Mouse (Mus musculus) limb, embryonic 14.5 days (tissue): ENCODE results near the gene Fzr1. TPM values are rescaled to one million over a fixed set of nuclear protein-coding genes. Genes with fewer than 3 reads are reported as not detected.

Experiments
- ATAC-seq: fragments of 200-750 bp; cut with Nextera tagmentation; 2 replicates; pipeline ENCODE4 v1.8.0; 2017; ENCODE audit warnings: low read depth, moderate number of reproducible peaks, moderate TSS enrichment; ENCODE audit not compliant: low FRiP score
- DNase-seq: peaks from one replicate; pipeline ENCODE4 v3.0.0-alpha.2; 2015; ENCODE audit warnings: low spot score
- H3K27ac ChIP-seq: fragments of 300-500 bp; sonication (generic); replicated peaks from 2 replicates; pipeline ENCODE4 v1.5.1; 2014; ENCODE audit warnings: low read depth, mild to moderate bottlenecking, low read length, moderate library complexity, mixed read lengths
- H3K27me3 ChIP-seq: fragments of 300-500 bp; sonication (generic); 2 replicates; pipeline ENCODE4 v1.6.1; 2014; ENCODE audit warnings: low read length, mixed read lengths; ENCODE audit not compliant: control insufficient read depth, insufficient read depth
- H3K36me3 ChIP-seq: fragments of 300-500 bp; sonication (generic); 2 replicates; pipeline ENCODE4 v1.6.1; 2014; ENCODE audit warnings: mild to moderate bottlenecking, low read length, moderate library complexity, mixed read lengths; ENCODE audit not compliant: control insufficient read depth, insufficient read depth
- H3K4me1 ChIP-seq: fragments of 300-500 bp; sonication (generic); 2 replicates; pipeline ENCODE4 v1.6.1; 2014; ENCODE audit warnings: antibody characterized with exemption, low read length, mixed read lengths; ENCODE audit not compliant: control insufficient read depth, insufficient read depth
- H3K4me2 ChIP-seq: fragments of 300-500 bp; sonication (generic); replicated peaks from 2 replicates; pipeline ENCODE4 v1.6.1; 2014; ENCODE audit warnings: low read depth, mild to moderate bottlenecking, low read length, moderate library complexity; ENCODE audit not compliant: severe bottlenecking
- H3K4me3 ChIP-seq: fragments of 300-500 bp; sonication (generic); replicated peaks from 2 replicates; pipeline ENCODE4 v1.5.1; 2014; ENCODE audit warnings: low read length
- H3K9ac ChIP-seq: fragments of 300-500 bp; sonication (generic); 2 replicates; pipeline ENCODE4 v1.6.1; 2014; ENCODE audit warnings: mild to moderate bottlenecking, low read depth, low read length, moderate library complexity; ENCODE audit not compliant: severe bottlenecking
- H3K9me3 ChIP-seq: fragments of 300-500 bp; sonication (generic); 2 replicates; pipeline ENCODE4 v1.6.1; 2016; ENCODE audit warnings: low read length; ENCODE audit not compliant: control insufficient read depth
- POLR2A ChIP-seq: fragments of 200-500 bp; IDR thresholded peaks from 2 replicates; pipeline ENCODE4 v1.8.0; 2012; ENCODE audit warnings: inconsistent platforms, mild to moderate bottlenecking, moderate library complexity, borderline replicate concordance; ENCODE audit not compliant: insufficient read depth, insufficient read length; ENCODE audit errors: extremely low read depth
- WGBS: fragments of 180-500 bp; shearing (Covaris S2); extraction: QIAGEN DNeasy Blood & Tissue Kit; methylation state at CpG from one replicate; pipeline ENCODE4 v1.1.7; 2014; 5-methylcytosine and 5-hydroxymethylcytosine counted together
- polyA plus RNA-seq, 2 experiments: library from polyadenylated mRNA; depleted of rRNA in 1 of 2; stranded (reverse) in 1 of 2; unstranded in 1 of 2; fragments of >200 nt; fragmentation: Nextera tagmentation in 1 of 2; extraction: Ambion mirVana in 1 of 2; gene quantifications; 2 replicates each; pipeline versions ENCODE4 v1.2.1 to v1.2.3; 2012 to 2014

Fzr1 gene
- polyA plus RNA-seq, 2 experiments = 92.8 to 109 TPM

DNA sequence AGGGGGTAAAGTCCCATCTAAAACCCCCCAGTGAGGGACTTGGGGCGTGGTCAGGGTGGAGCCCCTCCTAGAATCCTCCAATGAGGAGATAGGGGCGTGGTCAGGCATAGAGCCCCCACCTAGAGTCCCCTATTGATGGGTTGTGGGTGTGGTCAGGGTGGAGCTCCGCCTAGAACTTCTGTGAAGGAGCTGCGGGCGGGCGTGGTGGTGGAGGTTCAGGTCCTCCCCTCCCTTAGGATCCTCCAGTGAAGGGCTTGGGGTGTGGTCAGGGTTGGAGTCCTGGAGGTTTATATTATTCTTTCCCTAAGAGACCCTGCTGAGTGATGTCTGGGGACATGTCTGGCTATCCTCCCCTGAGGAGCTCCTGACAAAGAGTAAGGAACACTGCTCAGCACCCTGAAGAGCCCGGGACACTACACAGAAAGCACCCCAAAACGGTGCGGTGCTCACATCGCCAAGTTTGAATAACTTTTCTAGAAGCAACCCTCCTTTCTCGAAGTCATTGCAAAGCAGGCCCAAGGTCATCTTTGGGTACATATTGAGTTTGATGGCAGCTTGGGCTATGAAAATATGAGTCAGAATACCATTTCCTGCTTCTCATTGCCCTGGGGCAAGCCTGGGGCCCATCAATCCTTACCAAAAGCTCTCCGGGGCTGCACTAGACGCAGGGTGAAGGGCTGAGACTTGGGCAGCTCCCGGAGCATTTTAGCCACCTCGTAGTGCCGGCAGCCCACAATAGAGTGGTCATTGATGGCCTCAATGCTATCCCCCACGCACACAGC, 37.6 kb downstream of the Fzr1 start:
- H3K4me1 ChIP-seq = peaks cover 14% of the 10 kb centered on the region

DNA sequence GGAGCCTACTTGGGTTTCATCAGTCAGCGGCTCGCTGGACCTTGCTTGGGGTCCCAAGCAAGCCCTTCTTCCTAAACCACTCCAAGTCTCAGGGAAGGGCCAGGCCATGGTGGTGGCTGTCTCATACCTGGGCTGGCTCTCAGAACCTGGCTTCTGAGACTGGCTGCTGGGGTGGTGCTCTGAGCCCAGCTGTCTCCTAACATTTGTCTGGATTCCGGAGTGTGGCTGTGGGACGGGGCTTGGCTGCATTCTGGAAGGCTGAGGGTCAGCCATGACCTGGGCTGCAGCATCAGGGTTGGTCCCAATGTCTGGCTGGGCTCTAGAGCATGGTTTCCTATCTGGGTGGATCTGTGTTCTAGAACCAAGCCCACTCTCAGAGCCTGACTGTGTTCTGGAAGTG, 41.8 kb downstream of the Fzr1 start:
- H3K27me3 ChIP-seq = peaks cover 19% of the 10 kb centered on the region; the same call in 1 of the 2 replicates
- no peak for TF ChIP-seq POLR2A
- H3K4me3 ChIP-seq = no peak overlapping the region
- peaks cover 19% of the 10 kb centered on the region for H3K4me1 ChIP-seq
- H3K4me2 ChIP-seq = no peak overlapping the region
- H3K36me3 ChIP-seq = no peaks in the 10 kb centered on the region
- ATAC-seq (no peak), DNase-seq (no peak)
- no peak overlapping the region for H3K9ac ChIP-seq
- peak overlapping the region; percentile 86 for H3K27ac ChIP-seq
- no peaks in the 10 kb centered on the region for H3K9me3 ChIP-seq
- WGBS = 95% methylated on average over 4 of the region's 4 CpGs

More for the DNA sequence above, 37.6 kb downstream of the Fzr1 start:
- H3K9ac ChIP-seq = no peak overlapping the region
- no peaks in the 10 kb centered on the region for H3K9me3 ChIP-seq
- 40% methylated on average over 17 of the region's 17 CpGs for WGBS
- no peak overlapping the region for H3K4me2 ChIP-seq
- no peak for DNase-seq
- TF ChIP-seq POLR2A = no peak
- H3K36me3 ChIP-seq = 0 out of 2 replicates have a peak, but pooled peaks cover 3% of the 10 kb centered on the region
- ATAC-seq = no peak
- H3K27me3 ChIP-seq = peaks cover 55% of the 10 kb centered on the region
- H3K4me3 ChIP-seq = no peak overlapping the region
- no peak overlapping the region for H3K27ac ChIP-seq

DNA sequence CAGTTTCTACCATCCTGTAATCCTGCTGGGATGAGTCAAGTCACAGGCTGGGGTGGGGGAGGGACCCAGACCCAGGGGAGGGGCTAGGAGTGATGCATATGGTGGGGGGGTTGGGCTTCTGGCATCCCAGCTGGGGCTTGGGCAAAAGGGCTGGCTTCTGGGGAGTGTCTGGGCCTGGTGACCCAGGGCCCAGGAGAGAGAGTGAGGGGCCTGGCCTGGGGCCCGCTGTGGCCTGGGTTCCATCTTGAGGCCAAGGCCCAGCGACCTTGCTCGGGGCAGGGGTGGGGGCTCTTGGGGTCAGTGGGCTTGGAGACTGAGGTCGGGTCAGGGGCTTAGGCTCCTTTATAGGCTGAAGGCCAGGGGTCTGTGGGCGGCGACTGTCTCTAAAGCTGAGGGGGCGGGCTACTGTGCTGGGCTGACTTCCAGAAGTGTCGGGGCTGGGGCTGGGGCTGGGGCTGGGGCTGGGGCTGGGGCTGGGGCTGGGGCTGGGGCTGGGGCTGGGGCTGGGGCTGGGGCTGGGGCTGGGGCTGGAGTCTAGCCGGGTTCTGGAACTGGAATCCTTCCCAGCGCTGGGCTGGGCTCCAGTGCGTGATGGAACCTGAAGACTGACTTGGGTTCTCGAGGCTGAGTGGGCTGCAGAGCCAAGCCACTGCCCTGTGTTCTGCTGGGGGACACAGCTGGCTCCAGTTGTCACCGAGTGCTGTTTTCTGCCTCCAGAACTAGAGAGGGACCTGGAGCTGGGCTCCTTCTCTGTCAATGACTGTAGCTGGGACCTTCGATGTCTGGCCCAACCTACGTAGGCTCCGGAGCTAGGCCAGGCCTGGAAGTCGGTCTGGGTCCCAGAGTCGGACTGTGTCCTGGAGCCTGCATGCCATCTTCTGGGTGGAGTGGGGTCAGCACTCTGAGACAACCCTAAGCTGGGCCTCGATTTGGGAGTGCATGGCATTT, 42.6 kb downstream of the Fzr1 start:
- peak overlapping the region; percentile 40 for H3K9ac ChIP-seq
- peak; percentile 51 for ATAC-seq
- H3K4me1 ChIP-seq = peaks cover 20% of the 10 kb centered on the region
- peak overlapping the region; percentile 86 for H3K27ac ChIP-seq
- DNase-seq = peak; percentile 58
- H3K9me3 ChIP-seq = no peaks in the 10 kb centered on the region
- H3K36me3 ChIP-seq = no peaks in the 10 kb centered on the region
- WGBS = 30% methylated on average over 14 of the region's 19 CpGs
- no peak for TF ChIP-seq POLR2A
- H3K27me3 ChIP-seq = 0 out of 2 replicates have a peak, but pooled peaks cover 11% of the 10 kb centered on the region
- no peak overlapping the region for H3K4me3 ChIP-seq
- peak overlapping the region; percentile 22 for H3K4me2 ChIP-seq

DNA sequence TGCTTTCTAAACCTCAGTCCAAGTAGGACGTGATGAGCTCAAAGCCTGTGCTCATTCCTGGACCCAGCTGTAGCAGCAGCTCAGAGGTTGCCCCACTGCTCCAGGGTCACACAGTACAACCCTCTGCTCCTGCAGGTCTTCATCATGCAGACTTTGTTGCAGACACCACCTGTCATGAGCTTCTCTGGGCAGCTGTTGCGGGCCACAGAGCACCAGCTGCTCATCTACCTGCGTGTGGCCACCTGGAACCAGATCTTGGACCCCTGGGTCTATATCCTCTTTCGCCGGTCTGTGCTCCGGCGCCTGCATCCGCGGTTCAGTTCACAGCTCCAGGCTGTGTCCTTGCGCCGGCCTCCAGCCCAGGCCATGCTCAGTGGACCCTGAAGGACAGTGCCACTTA, 44.0 kb downstream of the Fzr1 start:
- H3K27me3 ChIP-seq = 0 out of 2 replicates have a peak, but pooled peaks cover 11% of the 10 kb centered on the region
- no peak for ATAC-seq
- no peak for TF ChIP-seq POLR2A

DNA sequence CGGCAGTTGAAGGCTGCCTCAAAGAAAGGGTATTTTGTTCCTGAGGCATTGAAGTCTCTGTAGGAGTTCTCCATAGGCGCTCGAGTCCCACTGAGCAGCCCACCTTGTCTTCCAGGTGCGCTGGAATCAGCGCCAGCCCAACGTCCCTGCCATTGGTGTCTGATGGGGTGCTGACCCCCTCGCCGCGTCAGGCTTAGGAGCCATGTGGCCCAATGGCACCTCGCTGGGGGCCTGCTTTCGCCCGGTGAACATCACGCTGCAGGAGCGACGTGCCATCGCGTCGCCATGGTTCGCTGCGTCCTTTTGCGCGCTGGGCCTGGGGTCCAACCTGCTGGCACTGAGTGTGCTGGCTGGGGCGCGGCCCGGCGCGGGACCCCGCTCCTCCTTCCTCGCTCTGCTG, 46.0 kb downstream of the Fzr1 start:
- Histone ChIP-seq H3K36me3 (peaks cover under 1% of the 10 kb centered on the region), H3K4me1 (peaks cover 42% of the 10 kb centered on the region), H3K4me3 (no peak overlapping the region), H3K27ac (no peak overlapping the region), H3K9me3 (no peaks in the 10 kb centered on the region), H3K27me3 (0 out of 2 replicates have a peak, but pooled peaks cover 2% of the 10 kb centered on the region), H3K9ac (0 out of 2 replicates have a peak overlapping the region, but pooled peaks have one; percentile 4), H3K4me2 (peak overlapping the region; percentile 15; the same call in 1 of the 2 replicates)
- no peak for TF ChIP-seq POLR2A
- WGBS = 25% methylated on average over 29 of the region's 29 CpGs
- no peak for DNase-seq
- no peak for ATAC-seq

More for the DNA sequence above, 44.0 kb downstream of the Fzr1 start:
- no peaks in the 10 kb centered on the region for H3K36me3 ChIP-seq
- no peak overlapping the region for H3K4me3 ChIP-seq
- H3K9me3 ChIP-seq = no peaks in the 10 kb centered on the region
- H3K4me2 ChIP-seq = no peak overlapping the region
- H3K4me1 ChIP-seq = peaks cover 33% of the 10 kb centered on the region
- H3K27ac ChIP-seq = no peak overlapping the region
- no peak overlapping the region for H3K9ac ChIP-seq
- no peak for DNase-seq
- WGBS = 65% methylated on average over 11 of the region's 11 CpGs
